Mouse (Mus musculus): ENCODE measurements around the gene 2010005H15Rik. TPM values are rescaled to one million over a fixed set of nuclear protein-coding genes. Genes with fewer than 3 reads are reported as not detected.
"Not testable (repeated sequence)": the region's sequence is repeated elsewhere in the genome, so short reads cannot be mapped to it uniquely, and the experiment has no call there.

The 2010005H15Rik gene
- polyA plus RNA-seq, 1 experiment from 2014 or later, result 110 TPM

DNA sequence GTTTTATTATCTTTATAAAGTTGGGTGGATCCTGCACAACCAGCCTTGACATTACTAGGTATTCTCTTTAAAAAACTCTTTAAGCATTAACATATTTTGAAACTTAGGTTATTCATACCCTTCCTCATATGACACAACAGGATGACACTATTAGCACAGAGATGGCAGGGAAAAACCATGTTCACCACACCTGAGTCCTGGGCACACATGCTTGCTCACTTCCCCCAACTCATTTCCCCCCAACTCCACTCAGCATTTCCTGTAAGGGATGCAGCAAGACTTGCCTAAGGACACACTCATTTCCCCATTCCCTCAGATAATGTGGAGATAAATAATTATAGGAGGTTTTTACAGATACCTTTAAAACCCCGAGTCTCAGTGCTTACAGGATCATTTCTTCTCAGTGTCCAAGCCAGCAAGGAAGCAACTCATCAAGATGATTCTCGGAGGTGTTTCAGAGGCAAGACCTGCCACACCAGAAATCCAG lies 11.3 kb upstream of the 2010005H15Rik start, which contains the start of gene Gm5416:
Gene Gm5416 (plus strand): TSS at position 437 of the 487 bp plus-strand sequence.
- DNase-seq (no peak), ATAC-seq (no peak)
- Histone ChIP-seq H3K9me3 (ENCODE audit: low read length) (no peaks in the 10 kb centered on the region), H3K36me3 (replicated peaks; ENCODE audit: insufficient read depth, low read length) (no peaks in the 10 kb centered on the region), H3K4me1 (ENCODE audit: insufficient read depth) (no peaks in the 10 kb centered on the region), H3K27ac (ENCODE audit: low read depth) (no peak within 1 kb of the TSS; the same call in 1 of the 2 replicates), H3K4me3 (ENCODE audit: low read depth, low read length) (no peak within 1 kb of the TSS), H3K4me2 (ENCODE audit: low read depth, low read length) (no peak within 1 kb of the TSS), H3K27me3 (ENCODE audit: insufficient read depth, low read length) (no peaks in the 10 kb centered on the region), H3K9ac (replicated peaks) (no peak within 1 kb of the TSS)
- no peak for TF ChIP-seq CTCF (IDR thresholded peaks at IDR 0.05; ENCODE audit: low read depth)
- peak; percentile 77 for TF ChIP-seq EP300 (IDR thresholded peaks at IDR 0.05; ENCODE audit: low read depth)
- WGBS (ENCODE audit: insufficient replicate concordance), result 51% methylated on average over 2 of the region's 2 CpGs

DNA sequence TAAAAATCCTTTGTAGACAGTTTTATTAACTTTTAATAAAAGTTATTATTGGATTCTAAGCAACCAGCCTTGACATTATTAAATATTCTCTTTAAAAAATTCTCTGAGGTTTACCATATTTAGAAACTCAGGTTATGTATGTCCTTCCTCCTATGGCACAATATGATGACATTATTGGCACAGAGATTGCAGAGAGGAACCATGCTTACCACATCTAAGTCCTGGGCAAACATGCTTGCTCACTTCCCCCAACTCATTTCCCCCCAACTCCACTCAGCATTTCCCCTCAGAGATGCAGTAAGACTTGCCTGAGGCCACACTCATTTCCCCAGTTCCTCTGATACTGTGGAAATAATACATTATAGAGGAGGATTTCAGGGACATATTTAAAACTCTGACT lies 39.3 kb downstream of the 2010005H15Rik start:
- H3K9ac ChIP-seq (replicated peaks); H3K9me3 ChIP-seq (ENCODE audit: low read length); H3K36me3 ChIP-seq (replicated peaks; ENCODE audit: insufficient read depth, low read length); H3K27ac ChIP-seq (ENCODE audit: low read depth); H3K27me3 ChIP-seq (ENCODE audit: insufficient read depth, low read length); H3K4me2 ChIP-seq (ENCODE audit: low read depth, low read length); H3K4me3 ChIP-seq (ENCODE audit: low read depth, low read length); H3K4me1 ChIP-seq (ENCODE audit: insufficient read depth): not testable (repeated sequence)
- ATAC-seq (peak; percentile 19; the same call in 1 of the 2 replicates), DNase-seq (peak; percentile 17)
- peak; percentile 49; the same call in 1 of the 2 replicates for TF ChIP-seq EP300 (IDR thresholded peaks at IDR 0.05; ENCODE audit: low read depth)

GRCm38 (mm10) chr16:36276796-36277195 lies 55.5 kb downstream of the 2010005H15Rik start, which contains the start of gene Stfa1:
Gene Stfa1, plus strand, starts transcription at chr16:36276951.
- not testable (repeated sequence) for H3K27me3 ChIP-seq (ENCODE audit: insufficient read depth, low read length); H3K36me3 ChIP-seq (replicated peaks; ENCODE audit: insufficient read depth, low read length); H3K4me1 ChIP-seq (ENCODE audit: insufficient read depth); H3K4me2 ChIP-seq (ENCODE audit: low read depth, low read length); H3K4me3 ChIP-seq (ENCODE audit: low read depth, low read length); H3K9me3 ChIP-seq (ENCODE audit: low read length); H3K9ac ChIP-seq (replicated peaks)
- TF ChIP-seq EP300 (IDR thresholded peaks at IDR 0.05; ENCODE audit: low read depth), result peak; percentile 39; the same call in 1 of the 2 replicates
- 60% methylated on average over 4 of the region's 4 CpGs for WGBS (ENCODE audit: insufficient replicate concordance)
- DNase-seq, result peak; percentile 29
- H3K27ac ChIP-seq (ENCODE audit: low read depth), result peak within 1 kb of the TSS; percentile 44
- 0 out of 2 replicates have a peak, but pooled peaks have one; percentile 35 for ATAC-seq

GRCm38 (mm10) chr16:36289140-36289539 lies 67.9 kb downstream of the 2010005H15Rik start:
- Histone ChIP-seq H3K9me3 (ENCODE audit: low read length) (no peaks in the 10 kb centered on the region), H3K36me3 (replicated peaks; ENCODE audit: insufficient read depth, low read length) (no peaks in the 10 kb centered on the region), H3K27me3 (ENCODE audit: insufficient read depth, low read length) (no peaks in the 10 kb centered on the region), H3K4me1 (ENCODE audit: insufficient read depth) (no peaks in the 10 kb centered on the region), H3K9ac (replicated peaks) (no peak overlapping the region), H3K4me2 (ENCODE audit: low read depth, low read length) (no peak overlapping the region), H3K4me3 (ENCODE audit: low read depth, low read length) (no peak overlapping the region), H3K27ac (ENCODE audit: low read depth) (peak overlapping the region; percentile 51; the same call in 1 of the 2 replicates)
- ATAC-seq (no peak), DNase-seq (no peak)
- WGBS (ENCODE audit: insufficient replicate concordance), result 52% methylated on average over 4 of the region's 4 CpGs
- no peak for TF ChIP-seq CTCF (IDR thresholded peaks at IDR 0.05; ENCODE audit: low read depth)
- no peak for TF ChIP-seq EP300 (IDR thresholded peaks at IDR 0.05; ENCODE audit: low read depth)

Other genes starting within 250 kb of the 2010005H15Rik start
- gene Kpna1, start 242.7 kb upstream of the 2010005H15Rik start, polyA plus RNA-seq (2015; fragmentation: Nextera tagmentation; extraction: Ambion mirVana), result 14.8 and 17.6 TPM in 2 replicates
- 2.2 TPM in 2 replicates for gene Wdr5b, start 180.3 kb upstream of the 2010005H15Rik start, polyA plus RNA-seq (2015; fragmentation: Nextera tagmentation; extraction: Ambion mirVana)
- 176 and 193 TPM in 2 replicates for gene Fam162a, start 149.9 kb upstream of the 2010005H15Rik start, polyA plus RNA-seq (2015; fragmentation: Nextera tagmentation; extraction: Ambion mirVana)
- 54.6 and 58.9 TPM in 2 replicates for gene Ccdc58, start 149.8 kb upstream of the 2010005H15Rik start, polyA plus RNA-seq (2015; fragmentation: Nextera tagmentation; extraction: Ambion mirVana)
- gene Csta1, start 90.2 kb upstream of the 2010005H15Rik start, polyA plus RNA-seq (2015; fragmentation: Nextera tagmentation; extraction: Ambion mirVana), result not detected in 2 replicates
- gene Stfa2l1, start 64.7 kb upstream of the 2010005H15Rik start, polyA plus RNA-seq (2015; fragmentation: Nextera tagmentation; extraction: Ambion mirVana), result 245 and 249 TPM in 2 replicates
- gene Gm5483, start 37.3 kb upstream of the 2010005H15Rik start, polyA plus RNA-seq (2015; fragmentation: Nextera tagmentation; extraction: Ambion mirVana), result 589 and 613 TPM in 2 replicates
- 9.4 and 11.8 TPM in 2 replicates for gene Gm5416, start 11.1 kb upstream of the 2010005H15Rik start, polyA plus RNA-seq (2015; fragmentation: Nextera tagmentation; extraction: Ambion mirVana)
- gene Stfa1, start 55.5 kb downstream of the 2010005H15Rik start, polyA plus RNA-seq (2015; fragmentation: Nextera tagmentation; extraction: Ambion mirVana), result 1,279 and 1,387 TPM in 2 replicates
- 4.2 and 4.3 TPM in 2 replicates for gene BC117090, start 112.9 kb downstream of the 2010005H15Rik start, polyA plus RNA-seq (2015; fragmentation: Nextera tagmentation; extraction: Ambion mirVana)
- gene BC100530, start 146.3 kb downstream of the 2010005H15Rik start, polyA plus RNA-seq (2015; fragmentation: Nextera tagmentation; extraction: Ambion mirVana), result 1,035 and 1,094 TPM in 2 replicates
- 154 and 162 TPM in 2 replicates for gene Stfa2, start 187.0 kb downstream of the 2010005H15Rik start, polyA plus RNA-seq (2015; fragmentation: Nextera tagmentation; extraction: Ambion mirVana)
- gene Stfa3, start 233.9 kb downstream of the 2010005H15Rik start, polyA plus RNA-seq (2015; fragmentation: Nextera tagmentation; extraction: Ambion mirVana), result 213 and 228 TPM in 2 replicates